Mouse (Mus musculus) small intestine, adult 2 months (tissue): Measurements from ENCODE around the gene Nid1. TPM values are rescaled to one million over a fixed set of nuclear protein-coding genes. Genes with fewer than 3 reads are reported as not detected.
A peak's percentile ranks its signal among the peaks of the same experiment; 100 is the strongest.
"Not testable (repeated sequence)": the region's sequence is repeated elsewhere in the genome, so short reads cannot be mapped to it uniquely, and the experiment has no call there.

Experiments
- H3K27ac ChIP-seq: fragments of 200-500 bp; 2 replicates; pipeline ENCODE4 v1.5.1; 2012; ENCODE audit warnings: low read depth, low read length, control low read depth, inconsistent platforms; ENCODE audit not compliant: insufficient read depth
- H3K27me3 ChIP-seq: fragments of 200-500 bp; 2 replicates; pipeline ENCODE4 v1.6.1; 2012; ENCODE audit warnings: mild to moderate bottlenecking, moderate library complexity, low read length, inconsistent platforms; ENCODE audit not compliant: control insufficient read depth, insufficient read depth
- H3K36me3 ChIP-seq: fragments of 200-500 bp; 2 replicates; pipeline ENCODE4 v1.6.1; 2012; ENCODE audit warnings: mild to moderate bottlenecking, low read length, control low read depth, inconsistent platforms; ENCODE audit not compliant: control insufficient read depth, insufficient read depth
- H3K4me1 ChIP-seq: fragments of 200-500 bp; 2 replicates; pipeline ENCODE4 v1.6.1; 2012; ENCODE audit warnings: low read length, inconsistent platforms, mixed read lengths; ENCODE audit not compliant: control insufficient read depth, insufficient read depth, insufficient read length
- H3K4me3 ChIP-seq: fragments of 200-500 bp; 2 replicates; pipeline ENCODE4 v1.5.1; 2012; ENCODE audit warnings: low read depth, mild to moderate bottlenecking, control low read depth, inconsistent platforms, low read length, moderate library complexity
- CTCF ChIP-seq: fragments of 200-500 bp; IDR thresholded peaks from 2 replicates; pipeline ENCODE4 v1.5.1; 2012; ENCODE audit warnings: low read depth, mild to moderate bottlenecking, control low read depth, inconsistent platforms, low read length, moderate library complexity, mixed read lengths; ENCODE audit not compliant: insufficient replicate concordance, insufficient read length; ENCODE audit errors: extremely low read depth
- POLR2A ChIP-seq: fragments of 200-500 bp; IDR thresholded peaks from 2 replicates; pipeline ENCODE4 v1.6.1; 2012; ENCODE audit warnings: low read depth, mild to moderate bottlenecking, control low read depth, inconsistent platforms, low read length, moderate library complexity
- WGBS: fragments of 180-500 bp; shearing (Covaris S2); methylation state at CpG from one replicate; pipeline ENCODE4 v1.1.7; 2018; 5-methylcytosine and 5-hydroxymethylcytosine counted together
- polyA plus RNA-seq: library from polyadenylated mRNA; depleted of rRNA; stranded (reverse); fragments of >200 nt; gene quantifications from 2 replicates; pipeline ENCODE4 v1.2.3, GENCODE M21; 2012

Gene Nid1
- polyA plus RNA-seq, 1 experiment: 26.2 TPM

DNA sequence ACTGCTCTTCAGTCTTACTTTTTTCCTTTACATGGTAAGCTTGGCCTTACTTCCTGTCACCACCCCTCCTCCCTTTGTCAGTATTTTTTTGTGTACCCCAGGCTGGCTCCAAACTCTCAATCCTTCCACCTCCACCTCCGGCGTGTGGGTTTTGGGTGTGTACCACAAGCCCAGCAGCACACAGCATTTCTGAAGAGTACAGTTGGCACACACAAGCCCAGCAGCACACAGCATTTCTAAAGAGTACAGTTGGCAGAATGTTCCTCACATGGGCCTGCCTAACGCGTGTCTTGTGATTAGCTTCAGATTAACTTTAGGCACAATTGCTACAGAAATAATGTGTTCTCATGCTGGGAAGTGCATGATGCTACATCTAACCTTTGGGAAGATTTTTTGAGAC is 93.6 kb downstream of the Nid1 start:
- Histone ChIP-seq H3K36me3 (no peaks in the 10 kb centered on the region), H3K4me1 (no peaks in the 10 kb centered on the region; the same call in none of the 2 replicates), H3K27me3 (no peaks in the 10 kb centered on the region), H3K27ac (no peak overlapping the region), H3K4me3 (no peak overlapping the region)
- 84% methylated on average over 4 of the region's 4 CpGs for WGBS
- TF ChIP-seq POLR2A (no peak), CTCF (no peak)

DNA sequence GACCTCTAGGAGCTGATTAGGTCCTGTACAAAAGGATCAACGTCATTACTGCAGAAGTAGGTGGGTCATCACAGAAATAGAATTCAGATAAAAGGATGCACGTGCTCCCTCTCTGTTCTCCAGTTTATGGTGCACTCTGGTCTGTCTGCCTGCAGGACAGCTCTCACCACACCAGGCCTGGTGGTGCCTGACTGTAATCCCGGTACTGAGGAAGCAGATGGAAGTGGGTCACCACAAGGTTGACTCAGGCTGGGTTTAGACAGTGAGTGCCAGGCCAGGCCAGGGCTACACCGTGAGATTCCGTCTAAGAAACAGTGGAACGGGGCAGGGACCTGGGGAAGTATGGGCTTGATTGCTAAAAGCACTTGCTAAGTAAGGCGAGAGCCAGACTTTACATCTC is 94.6 kb downstream of the Nid1 start:
- no peak for TF ChIP-seq POLR2A
- Histone ChIP-seq H3K27ac (no peak overlapping the region), H3K4me1 (no peaks in the 10 kb centered on the region; the same call in none of the 2 replicates), H3K4me3 (no peak overlapping the region), H3K27me3 (no peaks in the 10 kb centered on the region), H3K36me3 (no peaks in the 10 kb centered on the region)
- WGBS: 91% methylated on average over 7 of the region's 7 CpGs

DNA sequence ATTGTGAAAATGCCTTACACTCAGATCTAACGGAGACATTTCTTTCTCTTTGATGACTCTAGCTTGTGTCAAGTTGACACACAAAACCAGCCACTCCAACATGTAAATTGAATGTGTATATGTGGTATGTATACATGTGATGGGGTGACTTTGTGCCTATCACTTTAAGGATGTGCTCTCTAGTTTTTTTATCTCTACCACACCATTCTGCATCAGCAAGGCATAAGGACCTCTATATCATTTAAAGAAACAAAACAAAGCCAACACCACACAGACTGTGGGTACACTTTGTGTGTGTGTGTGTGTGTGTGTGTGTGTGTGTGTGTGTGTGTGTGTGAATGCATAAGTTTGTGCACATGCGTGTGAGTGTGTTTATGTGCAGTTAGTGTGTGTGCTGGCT is 99.2 kb downstream of the Nid1 start:
- no peak for TF ChIP-seq CTCF
- no peak for TF ChIP-seq POLR2A
- WGBS: 82% methylated on average over 2 of the region's 2 CpGs
- no peaks in the 10 kb centered on the region for H3K36me3 ChIP-seq
- H3K27me3 ChIP-seq: no peaks in the 10 kb centered on the region; the same call in 1 of the 2 replicates
- H3K27ac ChIP-seq: no peak overlapping the region
- H3K4me3 ChIP-seq: no peak overlapping the region
- H3K4me1 ChIP-seq: peaks cover 8% of the 10 kb centered on the region; the same call in 1 of the 2 replicates

DNA sequence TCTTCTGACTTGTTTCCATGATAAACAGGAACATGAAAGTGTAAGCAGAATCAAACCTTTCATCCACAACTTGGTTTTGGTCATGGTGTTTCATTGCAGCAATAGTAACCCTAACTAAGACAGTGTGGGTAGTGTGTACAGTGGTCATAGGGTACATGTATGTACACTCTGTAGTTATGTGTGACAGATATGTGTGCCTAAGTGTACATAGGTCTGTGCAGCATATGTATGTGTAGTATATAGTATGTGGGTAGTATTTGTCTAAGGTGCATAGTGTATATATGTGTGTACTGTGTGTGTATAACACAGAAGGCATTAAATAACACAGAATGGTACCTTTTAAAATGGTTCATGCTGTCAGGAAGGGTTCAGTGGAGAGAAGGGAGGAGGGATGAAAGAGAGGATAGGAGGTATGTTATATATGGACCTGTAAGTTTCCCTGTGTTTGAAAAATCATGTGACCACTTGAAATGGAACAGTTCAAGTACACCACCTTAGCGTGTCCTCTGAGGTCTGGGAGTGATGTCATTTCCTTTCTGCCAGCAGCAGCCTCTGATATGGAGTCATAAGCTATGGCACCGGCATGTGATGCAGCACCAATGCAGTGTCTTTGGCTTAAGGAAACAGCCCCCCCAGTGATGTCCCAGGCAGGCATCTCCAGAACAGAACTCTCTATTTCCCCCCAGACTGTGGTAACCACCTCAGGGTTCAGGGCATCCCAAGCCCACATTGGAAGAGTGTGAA is 100.1 kb downstream of the Nid1 start:
- Histone ChIP-seq H3K4me1 (peaks cover 8% of the 10 kb centered on the region; the same call in 1 of the 2 replicates), H3K27me3 (no peaks in the 10 kb centered on the region; the same call in 1 of the 2 replicates), H3K36me3 (no peaks in the 10 kb centered on the region), H3K27ac (no peak overlapping the region), H3K4me3 (no peak overlapping the region)
- no peak for TF ChIP-seq POLR2A
- TF ChIP-seq CTCF: no peak
- whole genome bisulfite sequencing: 87% methylated on average over 2 of the region's 2 CpGs

DNA sequence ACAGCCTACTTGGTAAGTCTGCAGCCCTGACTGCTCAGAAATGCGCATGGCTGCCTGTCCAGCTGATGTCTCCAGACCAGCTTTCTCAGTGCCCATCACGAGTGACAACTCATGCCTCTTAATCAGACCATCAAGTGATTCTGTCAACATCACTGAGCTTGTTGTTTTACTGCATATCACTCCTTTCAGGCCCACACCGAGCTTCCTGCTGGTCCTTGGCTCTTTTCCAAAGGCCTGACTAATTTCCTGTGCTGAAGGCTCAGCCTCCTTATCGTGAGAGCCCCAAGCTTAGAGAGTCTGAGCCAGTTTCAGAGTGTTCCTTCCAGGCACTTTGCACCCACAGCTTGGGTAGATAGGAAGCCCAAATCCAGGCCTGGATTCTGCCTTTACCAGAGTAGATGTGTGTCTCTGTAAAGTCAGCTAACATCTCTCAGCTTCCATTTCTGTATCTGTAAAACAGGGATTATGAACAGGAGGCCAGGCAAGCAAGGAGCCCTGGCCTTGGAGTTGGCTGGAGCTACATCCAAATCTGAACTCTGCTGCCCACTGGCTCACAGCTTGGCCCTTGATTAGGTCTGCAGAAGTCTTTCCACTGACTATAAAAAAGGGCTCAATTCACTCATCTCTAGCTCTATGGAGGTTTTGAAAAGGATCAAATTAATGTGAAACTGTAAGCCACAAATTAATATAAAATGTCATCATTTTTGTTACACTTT is 101.4 kb downstream of the Nid1 start:
- WGBS: 23% methylated on average over 4 of the region's 4 CpGs
- H3K27ac ChIP-seq: 0 out of 2 replicates have a peak overlapping the region, but pooled peaks have one; percentile 18
- H3K27me3 ChIP-seq: no peaks in the 10 kb centered on the region; the same call in 1 of the 2 replicates
- no peak overlapping the region for H3K4me3 ChIP-seq
- H3K36me3 ChIP-seq: no peaks in the 10 kb centered on the region
- peaks cover 8% of the 10 kb centered on the region; the same call in 1 of the 2 replicates for H3K4me1 ChIP-seq
- TF ChIP-seq POLR2A (no peak), CTCF (no peak)

DNA sequence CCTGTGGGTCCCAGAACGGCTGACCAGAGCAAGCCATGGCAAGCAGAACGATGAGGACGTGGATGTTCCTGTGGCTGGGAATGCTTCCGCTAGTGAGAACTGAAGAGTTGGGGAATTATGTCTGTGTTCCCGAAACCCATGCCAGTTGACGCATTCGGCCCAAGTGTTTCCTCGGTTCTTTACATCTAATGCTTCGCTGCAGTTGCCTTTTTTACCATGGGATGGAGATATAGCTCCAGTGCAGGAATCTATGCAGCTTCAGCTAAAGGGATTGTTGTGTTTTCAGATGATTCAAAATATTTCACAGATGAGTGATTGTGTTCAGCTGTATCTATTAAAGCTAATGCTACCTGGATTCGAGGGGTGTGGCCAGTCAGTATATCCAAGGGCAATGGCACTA is 105.7 kb downstream of the Nid1 start:
- not testable (repeated sequence) for H3K4me1 ChIP-seq
- WGBS: 96% methylated on average over 10 of the region's 10 CpGs

DNA sequence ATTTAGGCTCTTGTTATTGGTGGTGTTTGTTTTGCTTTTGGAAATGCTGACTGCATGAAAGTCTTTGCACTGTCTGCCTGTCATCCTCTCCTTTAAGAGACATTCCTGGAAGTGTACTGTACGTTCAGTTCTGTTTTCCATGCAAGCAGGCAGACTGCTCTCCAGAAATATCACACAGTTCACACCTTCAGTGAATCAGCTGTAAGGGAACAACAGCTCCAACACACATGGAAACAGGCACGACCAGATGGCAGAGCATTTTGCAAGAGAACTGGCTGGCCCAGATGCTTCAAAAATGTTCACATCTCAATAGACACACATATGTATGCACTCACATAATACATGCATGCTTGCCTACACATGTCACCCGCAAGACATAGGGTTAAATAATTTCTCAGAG is 109.4 kb downstream of the Nid1 start:
- Histone ChIP-seq H3K4me3 (no peak overlapping the region), H3K27me3 (no peaks in the 10 kb centered on the region), H3K36me3 (no peaks in the 10 kb centered on the region), H3K27ac (no peak overlapping the region), H3K4me1 (no peaks in the 10 kb centered on the region)
- 66% methylated on average over 3 of the region's 3 CpGs for WGBS
- no peak for TF ChIP-seq POLR2A
- no peak for TF ChIP-seq CTCF

More for the DNA sequence above, 105.7 kb downstream of the Nid1 start:
- H3K4me3 ChIP-seq, H3K27ac ChIP-seq, H3K27me3 ChIP-seq, H3K36me3 ChIP-seq: not testable (repeated sequence)
